Mouse (Mus musculus) cortical plate, adult 2 months (tissue): ENCODE results near the gene Nlrp1b. TPM values are rescaled to one million over a fixed set of nuclear protein-coding genes. Genes with fewer than 3 reads are reported as not detected.

Experiments
- H3K27ac ChIP-seq: fragments of 200-500 bp; 2 replicates; pipeline ENCODE4 v1.5.1; 2012; ENCODE audit warnings: low read length, control low read depth, inconsistent platforms; ENCODE audit not compliant: insufficient read depth
- H3K4me1 ChIP-seq: fragments of 200-500 bp; 2 replicates; pipeline ENCODE4 v1.6.1; 2011; ENCODE audit warnings: low read length; ENCODE audit not compliant: control insufficient read depth, insufficient read depth
- H3K4me3 ChIP-seq: fragments of 200-500 bp; 2 replicates; pipeline ENCODE4 v1.5.1; 2011; ENCODE audit warnings: mild to moderate bottlenecking, low read length, control low read depth; ENCODE audit not compliant: insufficient read depth
- CTCF ChIP-seq: fragments of 200-500 bp; IDR thresholded peaks from 2 replicates; pipeline ENCODE4 v1.5.1; 2011; ENCODE audit warnings: mild to moderate bottlenecking, control low read depth, low read length; ENCODE audit not compliant: insufficient read depth; ENCODE audit errors: extremely low read depth
- POLR2A ChIP-seq: fragments of 200-500 bp; IDR thresholded peaks from 2 replicates; pipeline ENCODE4 v1.6.1; 2011; ENCODE audit warnings: mild to moderate bottlenecking, low read length, control low read depth; ENCODE audit not compliant: insufficient read depth; ENCODE audit errors: extremely low read depth
- polyA plus RNA-seq: library from polyadenylated mRNA; depleted of rRNA; stranded (reverse); fragments of >200 nt; gene quantifications from 2 replicates; pipeline ENCODE4 v1.2.3, GENCODE M21; 2012; rRNA removed

The Nlrp1b gene
- polyA plus RNA-seq, 1 experiment = 0.52 TPM

DNA sequence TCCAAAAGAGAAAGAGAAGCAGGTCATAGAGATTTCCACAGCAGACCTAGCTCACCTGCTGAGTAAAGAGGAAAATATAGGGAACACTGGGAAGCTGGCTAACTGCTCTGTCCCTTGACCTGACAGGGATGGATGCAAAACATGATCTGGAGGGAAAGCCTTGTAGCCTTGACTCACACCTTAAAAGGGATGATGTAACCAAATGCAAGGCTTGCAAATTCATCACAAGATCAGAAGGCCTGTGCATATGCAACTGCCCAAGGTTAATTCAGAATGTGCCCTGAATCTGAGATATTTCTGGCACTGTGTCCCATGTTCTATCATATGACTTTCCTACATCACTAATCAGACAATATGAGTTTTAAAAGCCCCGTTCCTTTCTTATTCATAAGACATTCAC lies 75.3 kb downstream of the Nlrp1b start:
- no peak for TF ChIP-seq CTCF
- TF ChIP-seq POLR2A = no peak
- no peak overlapping the region for H3K27ac ChIP-seq
- H3K4me3 ChIP-seq = no peak overlapping the region
- H3K4me1 ChIP-seq = no peaks in the 10 kb centered on the region

GRCm38 (mm10) chr11:71144661-71145060 lies 85.9 kb downstream of the Nlrp1b start, which contains the start of gene Nlrp1a:
Nlrp1a (minus strand) TSS chr11:71144704.
- Histone ChIP-seq H3K27ac (no peak within 1 kb of the TSS), H3K4me3 (no peak within 1 kb of the TSS), H3K4me1 (no peaks in the 10 kb centered on the region)
- no peak for TF ChIP-seq POLR2A
- no peak for TF ChIP-seq CTCF

DNA sequence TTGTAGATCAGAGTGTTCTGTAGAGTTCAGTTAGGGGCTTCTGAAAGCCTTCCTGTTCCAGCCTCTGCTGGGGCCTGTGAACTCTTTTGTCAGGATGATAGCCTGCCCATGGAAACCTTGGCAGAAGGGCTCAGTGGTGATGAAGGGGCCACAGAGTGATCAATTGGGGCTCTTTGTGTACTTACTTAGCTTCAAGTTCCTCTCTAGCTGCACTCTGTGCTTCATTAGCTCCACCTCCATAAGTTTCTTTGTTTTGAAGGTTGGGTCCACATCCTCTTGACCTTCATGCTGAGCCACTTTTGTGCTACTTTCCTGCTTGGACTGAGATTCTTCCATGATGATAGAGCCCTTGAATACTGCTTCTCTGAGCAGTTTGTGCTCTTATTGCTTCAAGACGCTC lies 88.5 kb downstream of the Nlrp1b start:
- TF ChIP-seq CTCF = no peak
- Histone ChIP-seq H3K4me3 (no peak overlapping the region), H3K27ac (no peak overlapping the region), H3K4me1 (no peaks in the 10 kb centered on the region)

DNA sequence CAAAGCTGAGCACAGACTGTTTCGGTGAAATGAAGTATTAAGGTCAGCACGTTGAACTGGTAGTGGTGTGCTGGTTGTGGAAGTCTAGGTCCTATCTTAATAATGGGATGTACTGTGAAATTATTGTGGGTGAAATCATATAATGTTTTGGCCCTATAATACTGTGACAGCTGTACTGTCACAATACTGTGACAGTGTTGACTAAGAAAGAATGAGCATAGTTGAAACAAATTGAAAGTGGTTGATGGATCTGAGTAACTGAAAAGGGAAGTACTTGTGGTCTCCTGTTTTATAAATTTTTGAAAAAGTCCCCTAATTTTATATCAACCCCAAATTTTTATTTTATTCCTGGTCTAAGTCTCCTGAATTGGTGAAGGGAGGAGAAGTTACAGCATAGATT lies 123.4 kb downstream of the Nlrp1b start:
- TF ChIP-seq POLR2A (no peak), CTCF (no peak)
- no peak overlapping the region for H3K27ac ChIP-seq
- no peak overlapping the region for H3K4me3 ChIP-seq
- no peaks in the 10 kb centered on the region for H3K4me1 ChIP-seq

GRCm38 (mm10) chr11:71106261-71107021 lies 124.1 kb downstream of the Nlrp1b start:
- no peaks in the 10 kb centered on the region for H3K4me1 ChIP-seq
- H3K4me3 ChIP-seq = no peak overlapping the region
- TF ChIP-seq POLR2A (no peak), CTCF (no peak)
- no peak overlapping the region for H3K27ac ChIP-seq

DNA sequence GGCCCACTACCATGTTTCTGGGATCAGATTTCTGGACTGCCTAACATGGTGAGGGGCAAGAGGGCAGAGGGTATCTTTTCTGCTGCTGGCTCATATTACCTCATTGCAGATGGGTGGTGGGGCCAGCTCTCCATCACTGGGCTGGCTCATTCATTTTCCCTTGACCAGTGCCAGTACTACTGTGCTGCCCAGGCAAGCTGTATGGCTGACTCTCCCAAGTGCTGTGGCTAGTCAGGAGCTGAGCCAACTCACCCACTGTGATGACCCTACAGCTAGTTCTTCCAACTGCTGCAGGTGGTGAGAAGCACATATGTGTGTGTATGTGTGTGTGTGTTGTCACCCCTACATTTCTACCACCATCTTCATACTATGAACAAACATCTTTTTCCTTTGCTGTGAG lies 126.6 kb downstream of the Nlrp1b start:
- H3K4me3 ChIP-seq = no peak overlapping the region
- no peak overlapping the region for H3K27ac ChIP-seq
- TF ChIP-seq CTCF (no peak), POLR2A (no peak)
- H3K4me1 ChIP-seq = no peaks in the 10 kb centered on the region

Other genes starting within 250 kb of the Nlrp1b start
- 83.1 and 83.2 TPM in 2 replicates for gene C1qbp, start 247.7 kb downstream of the Nlrp1b start, polyA plus RNA-seq
- 24.8 and 29.9 TPM in 2 replicates for gene Dhx33, start 226.3 kb downstream of the Nlrp1b start, polyA plus RNA-seq
- gene Mis12, start 211.1 kb downstream of the Nlrp1b start, polyA plus RNA-seq = 10.6 and 11.5 TPM in 2 replicates
- gene Derl2, start 210.9 kb downstream of the Nlrp1b start, polyA plus RNA-seq = 17.6 and 17.8 TPM in 2 replicates
- 297 and 308 TPM in 2 replicates for gene 6330403K07Rik, start 197.2 kb downstream of the Nlrp1b start, polyA plus RNA-seq
- 0.06 and 0.09 TPM in 2 replicates for gene Nlrp1a, start 86.0 kb downstream of the Nlrp1b start, polyA plus RNA-seq